Mouse (Mus musculus): Measurements from ENCODE around the gene Gli3.

GRCm38 (mm10) chr13:15624490-15625353 lies 161.7 kb downstream of the Gli3 start:
- no peak for TF ChIP-seq CTCF (IDR thresholded peaks at IDR 0.05; ENCODE audit: low read depth)
- no peak for TF ChIP-seq EP300 (IDR thresholded peaks at IDR 0.05; ENCODE audit: low read depth)
